8 mouse cellular contexts compared by ENCODE assay signal in genomic region chr15:87624610-87625091, GRCm38 (mm10).
A peak's percentile ranks its signal among the peaks of the same experiment; 100 is the strongest.
DNase-seq lines count a peak whose midpoint lies in the region; ATAC-seq and TF ChIP-seq lines count a peak whose summit lies in the region.

No protein-coding gene starts in this region.

- no peaks in the 10 kb centered on the region for H3K4me1 ChIP-seq in lung, adult 2 months (ENCODE audit: control insufficient read depth, insufficient read depth, low read length)
- H3K4me1 ChIP-seq in embryonic facial prominence, embryonic 11.5 days (ENCODE audit: control insufficient read depth, insufficient read depth, low read length): no peaks in the 10 kb centered on the region; the same call in 1 of the 2 replicates
- no peaks in the 10 kb centered on the region for H3K4me1 ChIP-seq in liver, embryonic 16.5 days (ENCODE audit: control insufficient read depth, low read depth, low read length)

- TF ChIP-seq CTCF in lung, adult 2 months (IDR thresholded peaks at IDR 0.05; ENCODE audit: insufficient read depth, low read length): no peak

- no peak for DNase-seq in lung, adult 2 months
- DNase-seq in lung, postnatal 25 days (ENCODE audit: low spot score): no peak
- DNase-seq in embryonic facial prominence, embryonic 11.5 days (ENCODE audit: low spot score): peak; percentile 47
- peak; percentile 4 to 8 for DNase-seq in heart, postnatal 36 days
- peak; percentile 7 for DNase-seq in testis, postnatal 14 days (ENCODE audit: low spot score)
- no peak for DNase-seq in thymus, postnatal 0 days (ENCODE audit: low spot score)
- no peak for DNase-seq in spleen, postnatal 4 days (ENCODE audit: low spot score in 2 of 2)

- no peaks in the 10 kb centered on the region for H3K9me3 ChIP-seq in embryonic facial prominence, embryonic 11.5 days (replicated peaks; ENCODE audit: control insufficient read depth, low read length)
- H3K9me3 ChIP-seq in liver, embryonic 16.5 days (replicated peaks; ENCODE audit: control insufficient read depth, low read length): no peaks in the 10 kb centered on the region

- peak; percentile 27 for ATAC-seq in embryonic facial prominence, embryonic 11.5 days (replicated peaks; ENCODE audit: insufficient number of reproducible peaks, low FRiP score, low TSS enrichment, low read depth)
- ATAC-seq in liver, embryonic 16.5 days (ENCODE audit: low read depth): peak; percentile 45; the same call in 1 of the 2 replicates

- peak overlapping the region; percentile 28; the same call in 1 of the 2 replicates for H3K27ac ChIP-seq in embryonic facial prominence, embryonic 11.5 days (replicated peaks; ENCODE audit: low read depth, low read length)
- H3K27ac ChIP-seq in liver, embryonic 16.5 days (ENCODE audit: low read length): no peak overlapping the region

- WGBS in lung, adult 2 months: 2% methylated on average over 56 of the region's 76 CpGs
- under 1% methylated on average over 25 of the region's 76 CpGs for WGBS in embryonic facial prominence, embryonic 11.5 days
- under 1% methylated on average over 36 of the region's 76 CpGs for WGBS in liver, embryonic 16.5 days (ENCODE audit: insufficient replicate concordance)

- H3K9ac ChIP-seq in embryonic facial prominence, embryonic 11.5 days (replicated peaks; ENCODE audit: low read length): peak overlapping the region; percentile 77
- H3K9ac ChIP-seq in liver, embryonic 16.5 days (ENCODE audit: low read depth, low read length): no peak overlapping the region

- H3K27me3 ChIP-seq in embryonic facial prominence, embryonic 11.5 days (ENCODE audit: control insufficient read depth, insufficient read depth, low read length): no peaks in the 10 kb centered on the region
- peaks cover 48% of the 10 kb centered on the region for H3K27me3 ChIP-seq in liver, embryonic 16.5 days (ENCODE audit: control insufficient read depth, insufficient read depth, low read depth, low read length)

- intact Hi-C loops in heart, postnatal 36 days (cut with DNase I): loop anchor here (1.0 to 10.0 kb wide), 4 partner anchors 338 to 1040 kb away; no protein-coding TSS in a partner anchor

- no peaks in the 10 kb centered on the region for H3K36me3 ChIP-seq in embryonic facial prominence, embryonic 11.5 days (replicated peaks; ENCODE audit: control insufficient read depth, insufficient read depth, low read depth, low read length)
- H3K36me3 ChIP-seq in liver, embryonic 16.5 days (ENCODE audit: control insufficient read depth, insufficient read depth): no peaks in the 10 kb centered on the region

- peak overlapping the region; percentile 98 for H3K4me2 ChIP-seq in embryonic facial prominence, embryonic 11.5 days (ENCODE audit: low read depth, low read length)
- peak overlapping the region; percentile 52 for H3K4me2 ChIP-seq in liver, embryonic 16.5 days (ENCODE audit: low read depth, low read length)

- H3K4me3 ChIP-seq in lung, adult 2 months (replicated peaks; ENCODE audit: extremely low read depth, low read depth, low read length): peak overlapping the region; percentile 6
- peak overlapping the region; percentile 65 for H3K4me3 ChIP-seq in embryonic facial prominence, embryonic 11.5 days (ENCODE audit: low read depth, low read length)
- peak overlapping the region; percentile 33 for H3K4me3 ChIP-seq in liver, embryonic 16.5 days (ENCODE audit: low read depth, low read length)

- no peak for TF ChIP-seq POLR2A in lung, adult 2 months (IDR thresholded peaks at IDR 0.05; ENCODE audit: borderline replicate concordance, extremely low read depth, low read depth, low read length)

Comparison
In these comparisons a context has a peak if more than half of its experiments do, and no peak if none do; other contexts are left out.
1. DNase-seq: peak in embryonic facial prominence, embryonic 11.5 days (single experiment), heart, postnatal 36 days (2 of 2) and testis, postnatal 14 days (single experiment); none in lung, adult 2 months (single experiment), lung, postnatal 25 days (single experiment), thymus, postnatal 0 days (single experiment) and spleen, postnatal 4 days (0 of 2).
2. H3K4me3 ChIP-seq: peak in every context shown above with its lines; median percentile 65 in embryonic facial prominence, embryonic 11.5 days; 33 in liver, embryonic 16.5 days; 6 in lung, adult 2 months.